Comparison of ENCODE assay signal across 8 mouse cellular contexts in genomic region chr2:151941269-151941668, GRCm38 (mm10). TPM values are rescaled to one million over a fixed set of nuclear protein-coding genes. Genes with fewer than 3 reads are reported as not detected.
DNase-seq lines count a peak whose midpoint lies in the region; ATAC-seq lines count a peak whose summit lies in the region.
"Had no signal": no experiment of that assay in that cellular context is flagged by ENCODE, and none has a peak within 500 bp of the region (broad histone marks: within the 10 kb centered on the region; RNA-seq: fewer than 3 reads in every experiment).

No protein-coding gene starts in this region.

- 17% methylated on average over 2 of the region's 2 CpGs for WGBS in liver, embryonic 12.5 days (ENCODE audit: insufficient replicate concordance)

- H3K9ac ChIP-seq in liver, embryonic 12.5 days = no peak overlapping the region
- H3K9ac ChIP-seq: liver, embryonic 13.5 days had no signal

- H3K27ac ChIP-seq in liver, embryonic 12.5 days = no peak overlapping the region
- H3K27ac ChIP-seq: liver, embryonic 13.5 days had no signal

- H3K4me2 ChIP-seq in liver, embryonic 12.5 days = no peak overlapping the region
- H3K4me2 ChIP-seq: liver, embryonic 13.5 days had no signal

- no peak overlapping the region for H3K4me3 ChIP-seq in liver, embryonic 12.5 days
- H3K4me3 ChIP-seq: liver, embryonic 13.5 days had no signal

- no peaks in the 10 kb centered on the region for H3K36me3 ChIP-seq in liver, embryonic 12.5 days
- H3K36me3 ChIP-seq: liver, embryonic 13.5 days had no signal

- no peaks in the 10 kb centered on the region for H3K9me3 ChIP-seq in liver, embryonic 12.5 days (replicated peaks)
- H3K9me3 ChIP-seq: liver, embryonic 13.5 days had no signal

- no peak for DNase-seq in liver
- peak; percentile 37 for DNase-seq in adrenal gland, adult 8-10 months
- DNase-seq in induced T-regulatory cell, adult 2 months (ENCODE audit: low read depth) = peak; percentile 62
- DNase-seq in retina, postnatal 1 day = peak; percentile 63
- DNase-seq in c-Kit-positive CD71-positive TER-119-positive erythroid progenitor cells, embryonic 14.5 days (ENCODE audit: low spot score) = no peak
- no peak for DNase-seq in natural killer cell, adult 2 months (ENCODE audit: low spot score in 2 of 2)
- DNase-seq: liver, embryonic 13.5 days had no signal

- H3K4me1 ChIP-seq in liver, embryonic 12.5 days = no peaks in the 10 kb centered on the region
- H3K4me1 ChIP-seq: liver, embryonic 13.5 days had no signal

- H3K27me3 ChIP-seq in liver, embryonic 12.5 days (replicated peaks) = 0 out of 2 replicates have a peak, but pooled peaks cover 6% of the 10 kb centered on the region
- H3K27me3 ChIP-seq: liver, embryonic 13.5 days had no signal

- ATAC-seq in liver, embryonic 12.5 days = 0 out of 2 replicates have a peak, but pooled peaks have one; percentile 46

RNA-seq across cellular contexts. Expression of gene Angpt4, which starts 30.3 kb away (rescaled TPM):
- 0.05 and 0.08 TPM in 2 replicates for polyA plus RNA-seq in liver, embryonic 12.5 days (2016; fragmentation: Nextera tagmentation; extraction: Ambion mirVana)
- total RNA-seq in adrenal gland, adult 8-10 months (2022) = 1 to 10 TPM in 2 of 4 experiments, under 1 TPM in 2; 0.29 to 1.1 (median 0.89) TPM
- polyA plus RNA-seq: liver, embryonic 13.5 days had no signal

RNA-seq across cellular contexts. Expression of gene Fam110a, which starts 38.8 kb away (rescaled TPM):
- 11.1 and 11.8 TPM in 2 replicates for polyA plus RNA-seq in liver, embryonic 12.5 days (2016; fragmentation: Nextera tagmentation; extraction: Ambion mirVana)
- total RNA-seq in adrenal gland, adult 8-10 months (2022) = 10 to 100 TPM; 13.7 to 15.1 (median 14.1) TPM

RNA-seq across cellular contexts. Expression of gene Slc52a3, which starts 55.0 kb away (rescaled TPM):
- 1.3 and 1.9 TPM in 2 replicates for polyA plus RNA-seq in liver, embryonic 12.5 days (2016; fragmentation: Nextera tagmentation; extraction: Ambion mirVana)
- 1 to 10 TPM; 1.8 to 4.4 (median 3.3) TPM for total RNA-seq in adrenal gland, adult 8-10 months (2022)

Comparison
In these comparisons a context has a peak if more than half of its experiments do, and no peak if none do; other contexts are left out.
1. DNase-seq: peak in adrenal gland, adult 8-10 months (single experiment), induced T-regulatory cell, adult 2 months (single experiment) and retina, postnatal 1 day (single experiment); none in liver (single experiment), c-Kit-positive CD71-positive TER-119-positive erythroid progenitor cells, embryonic 14.5 days (single experiment) and natural killer cell, adult 2 months (0 of 2).